Mouse (Mus musculus) liver, adult 2 months (tissue): ENCODE measurements at regions not wholly inside any gene's neighbourhood (a gene's known extent, or its start where the extent isn't known, plus 50 kb on each side); places are given as distances from the start of the nearest gene placed in this dataset.

ENCODE experiments used
- CTCF ChIP-seq: fragments of 200-500 bp; IDR thresholded peaks from 2 replicates; pipeline ENCODE4 v1.5.1; 2011; ENCODE audit warnings: low read depth, low read length, control low read depth
- POLR2A ChIP-seq: fragments of 200-500 bp; IDR thresholded peaks from 2 replicates; pipeline ENCODE4 v1.6.1; 2011; ENCODE audit warnings: low read length, control low read depth; ENCODE audit not compliant: insufficient read depth; ENCODE audit errors: extremely low read depth

DNA sequence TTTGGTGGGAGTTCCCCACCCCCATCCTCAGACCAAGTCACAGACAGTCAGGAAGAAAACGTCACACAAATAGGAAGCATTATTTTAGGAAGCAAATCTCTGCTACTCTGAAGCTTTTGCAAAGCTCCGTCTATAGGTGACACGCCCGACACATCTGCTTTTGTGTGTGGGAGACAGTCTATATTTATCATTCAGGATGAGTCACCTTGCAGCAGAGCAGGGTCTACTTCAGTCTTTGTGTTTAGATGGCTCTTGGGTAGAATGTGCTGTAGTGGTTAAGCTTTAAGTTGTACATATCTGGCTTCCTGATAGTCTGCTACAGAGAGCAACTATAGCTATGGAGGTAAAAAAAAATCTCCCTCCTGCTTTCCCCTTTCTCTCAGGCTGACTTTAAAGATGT lies 415.8 kb upstream of the Prickle1 start:
- TF ChIP-seq CTCF, result no peak
- no peak for TF ChIP-seq POLR2A
